Mouse (Mus musculus) intestine, postnatal 0 days (tissue): ENCODE measurements at regions not wholly inside any gene's neighbourhood (a gene's known extent, or its start where the extent isn't known, plus 50 kb on each side); places are given as distances from the start of the nearest gene placed in this dataset.

ENCODE experiments used
- ATAC-seq: fragments of 200-750 bp; cut with Nextera tagmentation; 2 replicates; pipeline ENCODE4 v1.8.0; 2017; ENCODE audit warnings: mild to moderate bottlenecking, moderate TSS enrichment, moderate library complexity
- H3K27ac ChIP-seq: fragments of 300-500 bp; sonication (generic); 2 replicates; pipeline ENCODE4 v1.5.1; 2014; ENCODE audit warnings: mild to moderate bottlenecking, low read depth, low read length, moderate library complexity
- H3K27me3 ChIP-seq: fragments of 300-500 bp; sonication (generic); replicated peaks from 2 replicates; pipeline ENCODE4 v1.6.1; 2014; ENCODE audit warnings: low read length, mixed read lengths; ENCODE audit not compliant: control insufficient read depth, insufficient read depth
- H3K36me3 ChIP-seq: fragments of 300-500 bp; sonication (generic); 2 replicates; pipeline ENCODE4 v1.6.1; 2014; ENCODE audit warnings: mild to moderate bottlenecking, moderate library complexity; ENCODE audit not compliant: control insufficient read depth, insufficient read depth
- H3K4me1 ChIP-seq: fragments of 300-500 bp; sonication (generic); replicated peaks from 2 replicates; pipeline ENCODE4 v1.6.1; 2014; ENCODE audit warnings: antibody characterized with exemption, low read length, mixed read lengths; ENCODE audit not compliant: control insufficient read depth, insufficient read depth
- H3K4me2 ChIP-seq: fragments of 300-500 bp; sonication (generic); replicated peaks from 2 replicates; pipeline ENCODE4 v1.6.1; 2014; ENCODE audit warnings: low read depth, mild to moderate bottlenecking, moderate library complexity
- H3K4me3 ChIP-seq: fragments of 300-500 bp; sonication (generic); 2 replicates; pipeline ENCODE4 v1.5.1; 2014; ENCODE audit warnings: low read depth, low read length
- H3K9ac ChIP-seq: fragments of 300-500 bp; sonication (generic); 2 replicates; pipeline ENCODE4 v1.6.1; 2014; ENCODE audit warnings: mild to moderate bottlenecking, low read depth, low read length
- H3K9me3 ChIP-seq: fragments of 300-500 bp; sonication (generic); 2 replicates; pipeline ENCODE4 v1.6.1; 2016; ENCODE audit warnings: mixed run types; ENCODE audit not compliant: control insufficient read depth
- CTCF ChIP-seq: sonication (generic); IDR thresholded peaks from 2 replicates; pipeline ENCODE4 v1.5.1; 2016; ENCODE audit warnings: low read depth, mild to moderate bottlenecking, control low read depth, antibody characterized with exemption, moderate library complexity
- WGBS: fragments of 180-500 bp; shearing (Covaris S2); extraction: QIAGEN DNeasy Blood & Tissue Kit; methylation state at CpG from one replicate; pipeline ENCODE4 v1.1.7; 2014; 5-methylcytosine and 5-hydroxymethylcytosine counted together

DNA sequence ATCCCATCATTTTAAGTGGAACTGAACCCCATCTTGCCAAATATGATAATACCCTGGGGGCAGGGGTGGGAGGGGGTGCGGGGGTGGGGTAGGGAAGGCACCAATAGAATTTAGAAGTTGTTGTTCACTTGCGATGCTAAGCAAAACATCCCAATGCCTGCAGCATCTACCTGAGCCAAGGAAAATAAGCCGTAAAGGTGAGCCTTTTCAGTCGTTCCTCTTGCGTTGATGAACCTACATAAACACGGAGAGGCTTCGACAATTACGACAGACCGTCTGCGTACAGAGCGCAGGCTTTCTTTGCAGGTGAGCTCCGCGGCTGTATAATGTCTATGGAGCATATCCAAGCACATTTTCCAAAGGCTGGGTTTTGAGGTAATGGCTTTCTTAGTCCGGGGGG is 50.3 kb upstream of the Nrip1 start:
- H3K4me2 ChIP-seq, result no peak overlapping the region
- TF ChIP-seq CTCF, result no peak
- H3K4me1 ChIP-seq, result no peaks in the 10 kb centered on the region
- H3K27me3 ChIP-seq, result no peaks in the 10 kb centered on the region
- H3K9me3 ChIP-seq, result no peaks in the 10 kb centered on the region
- no peak for ATAC-seq
- H3K36me3 ChIP-seq, result no peaks in the 10 kb centered on the region
- no peak overlapping the region for H3K9ac ChIP-seq
- H3K4me3 ChIP-seq, result no peak overlapping the region
- no peak overlapping the region for H3K27ac ChIP-seq
- WGBS, result 85% methylated on average over 13 of the region's 14 CpGs
